Mouse (Mus musculus): ENCODE results near the gene Bcl11b.

GRCm38 (mm10) chr12:108003483-108003882 is at the start of gene Bcl11b:
- TF ChIP-seq POLR2A (IDR thresholded peaks at IDR 0.05; ENCODE audit: extremely low read depth, insufficient read depth, low read length) (no peak), CTCF (IDR thresholded peaks at IDR 0.05; ENCODE audit: extremely low read depth, insufficient read depth, low read length) (no peak)
